Mouse (Mus musculus) midbrain, embryonic 12.5 days (tissue): ENCODE measurements around the gene Wdr91. TPM values are rescaled to one million over a fixed set of nuclear protein-coding genes. Genes with fewer than 3 reads are reported as not detected.

ENCODE experiments used
- ATAC-seq: fragments of 200-750 bp; cut with Nextera tagmentation; 2 replicates; pipeline ENCODE4 v1.8.0; 2017; ENCODE audit warnings: low read depth, moderate TSS enrichment, moderate library complexity; ENCODE audit not compliant: low FRiP score
- H3K27ac ChIP-seq: fragments of 300-500 bp; sonication (generic); replicated peaks from 2 replicates; pipeline ENCODE4 v1.5.1; 2016; ENCODE audit warnings: mild to moderate bottlenecking
- H3K27me3 ChIP-seq: fragments of 300-500 bp; sonication (generic); 2 replicates; pipeline ENCODE4 v1.6.1; 2016; ENCODE audit warnings: mild to moderate bottlenecking
- H3K36me3 ChIP-seq: fragments of 300-500 bp; sonication (generic); 2 replicates; pipeline ENCODE4 v1.6.1; 2016
- H3K4me1 ChIP-seq: fragments of 300-500 bp; sonication (generic); 2 replicates; pipeline ENCODE4 v1.6.1; 2016
- H3K4me2 ChIP-seq: fragments of 300-500 bp; sonication (generic); replicated peaks from 2 replicates; pipeline ENCODE4 v1.6.1; 2016; ENCODE audit warnings: mild to moderate bottlenecking, moderate library complexity
- H3K4me3 ChIP-seq: fragments of 300-500 bp; sonication (generic); 2 replicates; pipeline ENCODE4 v1.5.1; 2016; ENCODE audit warnings: mild to moderate bottlenecking
- H3K9ac ChIP-seq: fragments of 300-500 bp; sonication (generic); replicated peaks from 2 replicates; pipeline ENCODE4 v1.6.1; 2016; ENCODE audit warnings: mild to moderate bottlenecking, moderate library complexity
- H3K9me3 ChIP-seq: fragments of 300-500 bp; sonication (generic); 2 replicates; pipeline ENCODE4 v1.6.1; 2016; ENCODE audit warnings: mild to moderate bottlenecking
- WGBS: fragments of 180-500 bp; shearing (Covaris S2); methylation state at CpG from one replicate; pipeline ENCODE4 v1.1.7; 2016; 5-methylcytosine and 5-hydroxymethylcytosine counted together
- polyA plus RNA-seq: library from polyadenylated mRNA; unstranded; fragments of >200 nt; fragmentation: Nextera tagmentation; extraction: Ambion mirVana; gene quantifications from 2 replicates; pipeline ENCODE4 v1.2.1, GENCODE M21; 2016

The Wdr91 gene
- polyA plus RNA-seq, 1 experiment from 2014 or later, result 12.7 TPM

- Histone ChIP-seq H3K27ac (no peak overlapping the region), H3K9ac (no peak overlapping the region), H3K4me3 (no peak overlapping the region), H3K36me3 (peaks cover 59% of the 10 kb centered on the region), H3K27me3 (no peaks in the 10 kb centered on the region), H3K9me3 (no peaks in the 10 kb centered on the region), H3K4me2 (no peak overlapping the region), H3K4me1 (0 out of 2 replicates have a peak, but pooled peaks cover 5% of the 10 kb centered on the region)
- no peak for ATAC-seq
- WGBS, result 91% methylated on average over 2 of the region's 2 CpGs
Observed at GRCm38 (mm10) chr6:34899127-34899526, 11.5 kb downstream of the Wdr91 start.

GRCm38 (mm10) chr6:34896168-34896780 is 14.4 kb downstream of the Wdr91 start:
- Histone ChIP-seq H3K9ac (no peak overlapping the region), H3K27ac (no peak overlapping the region; the same call in 1 of the 2 replicates), H3K4me1 (no peaks in the 10 kb centered on the region), H3K27me3 (no peaks in the 10 kb centered on the region), H3K4me3 (no peak overlapping the region), H3K4me2 (no peak overlapping the region), H3K9me3 (no peaks in the 10 kb centered on the region), H3K36me3 (peaks cover 72% of the 10 kb centered on the region)
- ATAC-seq, result no peak
- 56% methylated on average over 16 of the region's 16 CpGs for WGBS

GRCm38 (mm10) chr6:34895569-34895968 is 15.1 kb downstream of the Wdr91 start:
- H3K4me2 ChIP-seq, result no peak overlapping the region
- no peak for ATAC-seq
- no peak overlapping the region for H3K27ac ChIP-seq
- H3K9ac ChIP-seq, result no peak overlapping the region
- WGBS, result 86% methylated on average over 7 of the region's 7 CpGs
- H3K4me1 ChIP-seq, result no peaks in the 10 kb centered on the region
- H3K4me3 ChIP-seq, result no peak overlapping the region
- no peaks in the 10 kb centered on the region for H3K27me3 ChIP-seq
- no peaks in the 10 kb centered on the region for H3K9me3 ChIP-seq
- H3K36me3 ChIP-seq, result peaks cover 72% of the 10 kb centered on the region

GRCm38 (mm10) chr6:34889185-34889584 is 21.5 kb downstream of the Wdr91 start:
- Histone ChIP-seq H3K27ac (no peak overlapping the region), H3K4me3 (no peak overlapping the region), H3K27me3 (peaks cover 15% of the 10 kb centered on the region; the same call in 1 of the 2 replicates), H3K9ac (no peak overlapping the region), H3K4me1 (peaks cover 25% of the 10 kb centered on the region), H3K9me3 (no peaks in the 10 kb centered on the region), H3K36me3 (peaks cover 60% of the 10 kb centered on the region), H3K4me2 (no peak overlapping the region)
- WGBS, result 33% methylated on average over 4 of the region's 4 CpGs
- ATAC-seq, result no peak

GRCm38 (mm10) chr6:34887131-34887850 is 23.4 kb downstream of the Wdr91 start:
- peaks cover 25% of the 10 kb centered on the region for H3K4me1 ChIP-seq
- H3K27me3 ChIP-seq, result peaks cover 15% of the 10 kb centered on the region; the same call in 1 of the 2 replicates
- peak; percentile 91 for ATAC-seq
- H3K9ac ChIP-seq, result no peak overlapping the region
- H3K27ac ChIP-seq, result peak overlapping the region; percentile 79
- WGBS, result 22% methylated on average over 6 of the region's 6 CpGs
- peak overlapping the region; percentile 4; the same call in 1 of the 2 replicates for H3K4me2 ChIP-seq
- no peak overlapping the region for H3K4me3 ChIP-seq
- H3K9me3 ChIP-seq, result no peaks in the 10 kb centered on the region
- H3K36me3 ChIP-seq, result peaks cover 60% of the 10 kb centered on the region

- no peaks in the 10 kb centered on the region for H3K9me3 ChIP-seq
- ATAC-seq, result no peak
- no peak overlapping the region for H3K27ac ChIP-seq
- peaks cover 61% of the 10 kb centered on the region for H3K36me3 ChIP-seq
- H3K4me3 ChIP-seq, result no peak overlapping the region
- H3K4me1 ChIP-seq, result peaks cover 25% of the 10 kb centered on the region
- no peak overlapping the region for H3K4me2 ChIP-seq
- H3K9ac ChIP-seq, result no peak overlapping the region
- WGBS, result 92% methylated on average over 7 of the region's 7 CpGs
- peaks cover 15% of the 10 kb centered on the region; the same call in 1 of the 2 replicates for H3K27me3 ChIP-seq
Observed at GRCm38 (mm10) chr6:34884724-34885123, 26.0 kb downstream of the Wdr91 start.

GRCm38 (mm10) chr6:34879911-34880475 is 30.7 kb downstream of the Wdr91 start:
- Histone ChIP-seq H3K9ac (no peak overlapping the region), H3K27me3 (no peaks in the 10 kb centered on the region), H3K4me2 (no peak overlapping the region), H3K9me3 (no peaks in the 10 kb centered on the region), H3K4me1 (peaks cover 20% of the 10 kb centered on the region), H3K27ac (no peak overlapping the region), H3K4me3 (no peak overlapping the region), H3K36me3 (peaks cover 42% of the 10 kb centered on the region)
- ATAC-seq, result no peak
- 61% methylated on average over 6 of the region's 6 CpGs for WGBS

GRCm38 (mm10) chr6:34879101-34879740 is 31.5 kb downstream of the Wdr91 start:
- no peak overlapping the region for H3K9ac ChIP-seq
- H3K4me3 ChIP-seq, result no peak overlapping the region
- peaks cover 20% of the 10 kb centered on the region for H3K4me1 ChIP-seq
- no peaks in the 10 kb centered on the region for H3K27me3 ChIP-seq
- H3K9me3 ChIP-seq, result no peaks in the 10 kb centered on the region
- WGBS, result 91% methylated on average over 16 of the region's 16 CpGs
- H3K27ac ChIP-seq, result no peak overlapping the region
- H3K4me2 ChIP-seq, result no peak overlapping the region
- H3K36me3 ChIP-seq, result peaks cover 35% of the 10 kb centered on the region
- ATAC-seq, result no peak

- Histone ChIP-seq H3K4me3 (peak within 1 kb of the TSS; percentile 74), H3K36me3 (peaks cover 28% of the 10 kb centered on the region), H3K4me2 (peak within 1 kb of the TSS; percentile 75), H3K9ac (peak within 1 kb of the TSS; percentile 82), H3K27me3 (no peaks in the 10 kb centered on the region), H3K27ac (peak within 1 kb of the TSS; percentile 89), H3K4me1 (peaks cover 20% of the 10 kb centered on the region), H3K9me3 (no peaks in the 10 kb centered on the region)
- ATAC-seq, result peak; percentile 94
- under 1% methylated on average over 55 of the region's 56 CpGs for WGBS
Observed at GRCm38 (mm10) chr6:34877509-34878321, 33.0 kb downstream of the Wdr91 start, which contains the start of gene Cyren. TSS of gene Cyren (minus strand) at chr6:34878060.

GRCm38 (mm10) chr6:34876835-34877156 is 33.9 kb downstream of the Wdr91 start:
- H3K27ac ChIP-seq, result no peak overlapping the region
- peaks cover 19% of the 10 kb centered on the region for H3K36me3 ChIP-seq
- H3K4me3 ChIP-seq, result peak overlapping the region; percentile 74
- no peak for ATAC-seq
- no peaks in the 10 kb centered on the region for H3K27me3 ChIP-seq
- H3K4me1 ChIP-seq, result peaks cover 20% of the 10 kb centered on the region
- WGBS, result 52% methylated on average over 2 of the region's 2 CpGs
- no peaks in the 10 kb centered on the region for H3K9me3 ChIP-seq
- H3K9ac ChIP-seq, result peak overlapping the region; percentile 82
- peak overlapping the region; percentile 75 for H3K4me2 ChIP-seq
